Mouse (Mus musculus): Measurements from ENCODE around the gene Ireb2.
"Not testable (repeated sequence)": the region's sequence is repeated elsewhere in the genome, so short reads cannot be mapped to it uniquely, and the experiment has no call there.

Gene Ireb2

DNA sequence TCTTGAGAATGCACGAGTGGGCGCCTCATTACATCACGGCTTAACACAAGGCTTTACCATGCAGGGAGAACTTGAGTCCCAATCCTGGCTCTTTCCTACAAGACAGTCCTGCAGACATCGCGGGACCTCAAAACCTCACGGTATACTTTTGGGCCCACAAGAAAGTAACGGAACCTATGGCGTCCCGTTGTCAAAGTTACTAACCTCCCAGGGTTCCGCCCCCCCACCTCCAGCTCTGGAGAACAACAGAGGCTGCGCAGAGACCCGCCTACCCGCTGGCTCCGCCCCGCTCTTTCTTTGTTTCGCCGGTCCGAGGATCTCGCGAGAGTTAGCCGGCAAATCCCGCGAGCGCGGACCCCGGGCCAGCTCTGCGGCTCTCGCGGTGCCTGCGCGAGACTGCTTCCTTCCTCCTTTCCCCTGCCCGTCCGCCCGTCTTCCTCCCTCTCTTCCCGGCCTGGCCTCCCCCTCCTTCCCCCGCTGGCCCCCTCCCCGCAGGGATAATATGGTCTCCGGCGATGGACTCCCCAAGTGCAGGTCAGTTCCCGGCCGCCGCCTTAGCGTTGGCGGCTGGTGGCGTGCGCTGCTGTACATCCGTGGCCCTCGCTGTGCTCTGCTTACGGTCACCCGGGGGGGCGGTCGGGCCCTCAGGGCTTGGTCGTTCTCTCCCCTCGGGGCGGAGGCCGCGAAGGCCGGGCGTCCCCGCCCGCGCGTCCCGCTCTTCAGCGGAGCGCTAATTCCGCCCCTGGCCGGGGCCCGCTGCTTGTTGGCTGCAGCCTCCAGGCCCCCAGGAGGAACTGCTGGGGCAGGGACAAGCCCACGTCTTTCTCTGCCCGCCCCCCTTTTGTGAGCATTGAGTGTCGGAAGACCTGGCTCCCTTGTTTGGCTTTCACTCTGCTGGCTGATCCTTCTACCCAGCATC, at the start of gene Ireb2:
Gene Ireb2, plus strand, starts transcription at position 427 of the 919 bp plus-strand sequence.
- DNase-seq: peak; percentile 100

GRCm38 (mm10) chr9:54816508-54817201, 46.9 kb upstream of the Ireb2 start:
- DNase-seq: no peak

DNA sequence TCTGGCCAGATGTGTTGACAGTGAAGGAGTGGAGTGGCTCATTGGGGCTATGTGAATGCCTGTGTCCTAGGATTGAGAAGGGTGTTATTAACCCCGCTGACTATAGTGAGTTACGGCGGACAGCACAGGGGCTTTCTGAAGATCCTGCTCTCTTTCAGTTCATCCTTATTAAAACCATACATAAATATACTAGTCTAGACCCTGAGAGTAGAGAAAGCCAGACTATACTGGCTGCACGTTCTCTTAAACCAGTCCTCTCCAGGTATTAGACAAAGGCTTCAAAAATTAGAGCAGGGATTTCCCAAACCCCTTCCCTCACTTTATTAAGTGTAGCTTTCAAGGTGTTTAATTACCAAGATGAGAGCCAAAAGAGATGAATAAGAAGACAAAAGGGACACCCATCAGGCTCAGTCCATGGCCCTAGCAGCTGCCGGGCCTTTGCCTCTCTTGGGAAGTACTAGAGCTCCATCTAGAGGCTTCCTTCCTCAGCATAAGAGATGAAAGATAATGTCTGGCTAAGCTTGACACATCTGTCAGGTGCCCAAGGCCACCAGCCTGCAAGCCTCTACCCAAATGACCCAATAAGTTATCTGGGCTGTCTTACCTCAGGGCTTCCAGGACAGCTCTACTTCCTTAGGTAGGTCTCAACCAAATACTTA, 42.0 kb upstream of the Ireb2 start:
- DNase-seq: peak; percentile 35

DNA sequence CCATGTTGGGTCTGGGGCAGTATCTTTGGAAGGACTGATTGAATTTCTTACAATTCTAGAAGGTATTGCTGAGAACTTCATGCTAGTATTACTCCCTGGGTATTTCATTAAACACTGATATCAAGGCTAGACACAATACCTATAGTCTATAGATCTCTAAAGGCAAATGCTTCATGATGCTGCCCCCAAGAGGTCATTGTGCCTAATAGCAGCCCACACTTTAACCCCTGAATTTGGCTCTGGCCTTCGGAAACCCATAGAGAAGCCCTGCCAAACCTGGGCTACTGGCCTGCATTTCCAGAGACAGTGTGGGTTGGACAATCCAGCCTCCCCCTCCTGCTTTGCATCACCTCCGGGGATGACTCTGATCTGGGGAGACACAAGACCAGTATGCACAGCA, 33.8 kb upstream of the Ireb2 start:
- DNase-seq: no peak

- DNase-seq: peak; percentile 61
Observed at GRCm38 (mm10) chr9:54830624-54831023, 33.0 kb upstream of the Ireb2 start.

DNA sequence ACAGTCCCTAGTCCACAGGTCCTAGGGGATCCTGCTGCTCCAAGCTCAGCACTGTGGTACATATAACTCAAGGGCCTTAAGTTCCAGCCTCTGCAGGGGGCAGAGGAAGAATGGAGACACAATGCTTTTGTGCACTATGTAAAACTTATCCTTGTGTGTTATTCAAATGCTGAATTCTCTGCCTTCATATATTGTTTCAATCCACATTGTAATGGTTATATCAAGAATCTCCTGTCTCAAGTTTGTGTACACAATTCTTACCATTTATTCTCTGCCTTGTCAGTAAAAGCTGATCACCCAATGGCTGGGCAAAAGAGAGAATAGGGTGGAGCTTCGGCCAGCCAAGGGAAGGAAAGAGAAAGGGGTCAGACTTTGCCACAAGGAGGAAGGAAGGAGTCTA, 29.8 kb upstream of the Ireb2 start:
- DNase-seq: no peak

GRCm38 (mm10) chr9:54835951-54836717, 27.5 kb upstream of the Ireb2 start:
- not testable (repeated sequence) for DNase-seq

GRCm38 (mm10) chr9:54837835-54838234, 25.8 kb upstream of the Ireb2 start:
- DNase-seq: no peak

GRCm38 (mm10) chr9:54840145-54840544, 23.4 kb upstream of the Ireb2 start:
- no peak for DNase-seq

DNA sequence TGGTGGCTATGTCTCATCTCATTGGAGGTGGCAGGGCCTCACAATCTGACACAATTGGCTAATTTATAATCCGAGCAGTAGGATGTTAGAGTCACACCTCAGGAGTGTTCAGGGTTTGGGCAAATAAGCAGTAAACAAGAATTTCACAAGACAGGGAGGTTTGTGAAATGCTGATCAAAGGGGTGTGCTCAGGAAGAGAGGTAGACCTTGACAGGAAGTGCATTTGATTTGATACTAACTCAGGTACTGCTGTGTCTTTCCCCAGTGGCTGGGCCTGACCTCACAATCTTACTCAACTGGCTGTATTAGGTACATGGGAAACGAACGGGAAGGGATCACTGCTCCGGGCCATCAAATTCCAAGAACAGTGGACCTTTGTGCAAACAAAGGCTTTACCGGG, 21.3 kb upstream of the Ireb2 start:
- no peak for DNase-seq

GRCm38 (mm10) chr9:54843887-54844286, 19.7 kb upstream of the Ireb2 start:
- no peak for DNase-seq

- DNase-seq: no peak
Observed at GRCm38 (mm10) chr9:54844556-54845176, 18.9 kb upstream of the Ireb2 start.

DNA sequence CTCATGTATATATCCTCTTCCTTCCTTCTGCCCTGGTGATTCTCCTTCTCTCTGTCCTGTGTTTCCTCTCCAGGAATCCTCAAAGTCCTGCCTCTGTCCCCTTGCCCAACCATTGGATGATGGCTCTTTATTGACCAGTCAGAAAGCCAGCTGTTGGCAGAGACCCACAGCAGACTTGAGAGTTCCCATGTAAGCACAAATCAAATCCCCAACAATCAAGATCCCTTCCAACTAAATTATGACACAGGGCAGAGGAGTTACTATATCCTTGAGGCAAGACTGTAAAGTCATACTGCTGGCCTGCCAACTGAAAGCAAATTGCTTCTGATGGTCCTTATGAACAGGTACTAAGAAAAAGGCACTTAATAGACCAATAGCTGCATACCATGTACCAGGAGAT, 15.4 kb upstream of the Ireb2 start:
- DNase-seq: no peak

DNA sequence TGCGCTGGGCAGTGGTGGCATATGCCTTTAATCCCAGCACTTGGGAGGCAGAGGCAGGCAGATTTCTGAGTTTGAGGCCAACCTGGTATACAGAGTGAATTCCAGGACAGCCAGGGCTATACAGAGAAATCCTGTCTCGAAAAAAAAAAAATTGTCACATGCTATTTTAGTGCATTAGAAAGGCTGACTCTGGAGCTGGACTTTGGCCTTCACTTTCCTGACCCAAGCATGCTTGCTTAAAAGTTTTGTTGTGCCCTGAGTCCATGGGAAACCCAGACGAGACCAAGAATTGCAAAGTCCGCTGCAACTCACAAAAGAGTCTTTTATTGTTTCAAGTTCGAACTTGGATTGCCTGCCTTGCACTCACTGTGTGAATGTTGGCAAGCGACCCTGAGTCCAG, 10.6 kb upstream of the Ireb2 start:
- not testable (repeated sequence) for DNase-seq

- no peak for DNase-seq
Observed at GRCm38 (mm10) chr9:54853619-54854018, 10.0 kb upstream of the Ireb2 start.

DNA sequence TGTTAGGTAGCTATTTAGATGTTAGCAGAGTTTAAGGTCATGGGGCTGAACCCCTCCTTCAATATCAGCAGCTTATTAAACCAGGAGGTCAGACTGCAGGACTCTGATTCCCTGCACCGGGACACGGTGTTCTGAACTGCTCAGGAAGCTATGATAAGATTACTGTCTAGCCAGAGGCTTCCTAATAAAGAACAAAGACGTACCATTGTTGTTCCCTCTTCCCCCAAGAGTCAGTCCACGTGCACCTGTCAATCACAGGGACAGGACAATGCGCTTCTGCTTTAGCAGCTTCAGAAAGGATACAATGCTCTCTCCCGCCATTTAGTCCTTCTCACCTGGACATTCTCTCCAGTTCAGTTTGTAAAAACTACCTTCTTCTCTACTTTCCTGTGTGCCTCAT, 8.0 kb upstream of the Ireb2 start:
- DNase-seq: no peak

DNA sequence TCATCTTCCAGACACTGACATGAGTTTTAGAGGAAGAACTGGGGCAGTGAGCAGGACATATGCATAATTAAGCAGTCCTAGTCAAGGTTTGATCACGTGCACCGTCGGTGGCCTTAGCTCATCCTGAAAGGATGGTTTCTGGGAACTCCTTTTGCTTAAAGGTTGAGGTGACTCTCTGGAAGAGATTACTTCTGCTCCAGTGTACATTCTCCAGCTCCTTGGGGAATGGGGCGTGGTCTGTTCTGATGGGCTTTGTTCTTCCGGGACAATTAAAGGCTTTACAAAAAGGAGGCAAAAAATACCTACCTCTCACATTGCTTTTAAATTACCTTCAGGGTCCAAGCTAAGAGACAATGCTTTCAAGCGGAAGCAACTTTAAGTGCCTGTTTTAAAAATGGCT, 7.5 kb upstream of the Ireb2 start:
- no peak for DNase-seq

- no peak for DNase-seq
Observed at GRCm38 (mm10) chr9:54857474-54857873, 6.1 kb upstream of the Ireb2 start.

DNA sequence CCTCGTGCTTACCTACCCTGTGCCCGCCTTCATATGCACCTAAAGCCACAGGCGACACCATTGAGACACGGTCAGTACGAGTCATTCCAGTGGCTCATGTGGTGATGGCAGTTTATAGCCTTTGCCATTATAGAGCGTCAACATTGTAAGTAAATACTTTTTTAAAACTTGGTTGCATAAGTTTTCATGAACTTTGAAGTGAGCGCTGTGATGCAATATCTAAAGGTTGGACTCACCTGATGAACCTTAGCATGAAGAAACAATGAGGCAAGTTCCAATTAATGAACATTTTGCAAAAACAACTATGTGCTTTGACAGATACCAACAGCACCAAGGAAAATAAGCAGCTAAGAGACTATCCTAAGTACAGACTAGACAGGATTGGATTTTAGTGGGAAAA, 3.1 kb upstream of the Ireb2 start:
- DNase-seq: no peak

DNA sequence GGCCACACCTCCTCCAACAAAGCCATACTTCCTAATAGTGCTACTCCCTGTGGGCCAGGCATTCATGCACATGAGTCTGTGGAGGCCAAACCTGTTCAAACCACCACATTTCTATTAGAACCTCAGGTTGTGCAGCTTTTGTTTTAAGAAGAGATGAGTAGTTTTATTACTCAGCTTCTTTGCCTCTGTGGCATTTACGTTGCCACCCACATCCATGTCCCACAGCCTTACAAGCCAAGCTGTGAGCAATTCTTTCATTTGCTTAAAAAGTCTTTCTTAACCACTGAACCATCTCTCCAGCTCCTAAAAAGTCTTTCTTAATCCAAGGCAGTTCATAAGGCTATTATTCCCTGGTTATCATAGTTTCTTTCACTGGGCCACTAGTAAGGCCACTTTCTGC, 15.2 kb downstream of the Ireb2 start:
- no peak for DNase-seq

- no peak for DNase-seq
Observed at GRCm38 (mm10) chr9:54892111-54892510, 28.5 kb downstream of the Ireb2 start.

GRCm38 (mm10) chr9:54897097-54897496, 33.5 kb downstream of the Ireb2 start:
- no peak for DNase-seq
